Mouse (Mus musculus) cerebellum, adult 11-12 months (tissue): Measurements from ENCODE around the gene March10.

ENCODE experiments used
- DNase-seq: peaks from one replicate; pipeline ENCODE4 v3.0.0; 2022

Gene March10

GRCm38 (mm10) chr11:105349780-105350324, 106.7 kb downstream of the March10 start:
- DNase-seq, result no peak

GRCm38 (mm10) chr11:105348495-105348982, 108.0 kb downstream of the March10 start:
- DNase-seq, result no peak

GRCm38 (mm10) chr11:105347162-105348161, 109.1 kb downstream of the March10 start:
- DNase-seq, result peak; percentile 81

- no peak for DNase-seq
Observed at GRCm38 (mm10) chr11:105345284-105345683, 111.3 kb downstream of the March10 start.

DNA sequence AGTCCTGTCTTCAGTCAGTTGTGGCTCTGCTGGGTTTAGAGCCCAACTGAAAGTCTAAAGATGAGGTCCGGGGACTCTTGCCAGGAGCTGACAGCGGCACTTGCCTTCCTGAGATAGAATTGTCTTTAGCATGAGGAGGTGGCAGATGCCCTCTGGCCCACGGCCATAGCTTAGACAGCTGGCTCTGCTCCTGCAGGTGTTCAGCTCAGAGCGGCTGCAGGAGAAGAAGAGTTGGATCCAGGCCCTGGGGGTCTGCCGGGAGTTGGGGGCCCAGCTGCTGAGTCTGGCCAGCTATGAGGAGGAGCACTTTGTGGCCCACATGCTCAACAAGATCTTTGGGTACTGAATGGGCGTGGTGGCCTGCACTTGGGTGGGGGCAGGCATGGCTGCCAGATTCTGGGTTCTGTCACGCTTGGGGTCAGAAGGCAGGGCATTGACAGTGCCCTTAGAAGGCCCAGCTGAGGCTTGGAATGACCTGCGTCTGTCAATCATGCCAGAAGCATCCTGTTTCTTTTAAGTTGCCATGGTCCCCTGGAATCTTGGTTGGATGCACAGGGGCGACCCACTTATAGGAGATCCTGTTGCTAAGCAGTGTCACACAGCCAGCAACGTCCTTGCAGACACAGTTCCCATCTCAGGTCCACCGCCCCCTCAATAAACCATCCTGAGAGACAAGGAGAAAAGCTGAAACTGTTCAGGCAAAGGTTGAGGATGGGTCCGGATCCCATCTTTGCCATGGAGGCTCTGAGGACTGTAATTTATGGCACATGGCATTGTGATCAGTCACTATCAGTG, 117.7 kb downstream of the March10 start:
- no peak for DNase-seq

DNA sequence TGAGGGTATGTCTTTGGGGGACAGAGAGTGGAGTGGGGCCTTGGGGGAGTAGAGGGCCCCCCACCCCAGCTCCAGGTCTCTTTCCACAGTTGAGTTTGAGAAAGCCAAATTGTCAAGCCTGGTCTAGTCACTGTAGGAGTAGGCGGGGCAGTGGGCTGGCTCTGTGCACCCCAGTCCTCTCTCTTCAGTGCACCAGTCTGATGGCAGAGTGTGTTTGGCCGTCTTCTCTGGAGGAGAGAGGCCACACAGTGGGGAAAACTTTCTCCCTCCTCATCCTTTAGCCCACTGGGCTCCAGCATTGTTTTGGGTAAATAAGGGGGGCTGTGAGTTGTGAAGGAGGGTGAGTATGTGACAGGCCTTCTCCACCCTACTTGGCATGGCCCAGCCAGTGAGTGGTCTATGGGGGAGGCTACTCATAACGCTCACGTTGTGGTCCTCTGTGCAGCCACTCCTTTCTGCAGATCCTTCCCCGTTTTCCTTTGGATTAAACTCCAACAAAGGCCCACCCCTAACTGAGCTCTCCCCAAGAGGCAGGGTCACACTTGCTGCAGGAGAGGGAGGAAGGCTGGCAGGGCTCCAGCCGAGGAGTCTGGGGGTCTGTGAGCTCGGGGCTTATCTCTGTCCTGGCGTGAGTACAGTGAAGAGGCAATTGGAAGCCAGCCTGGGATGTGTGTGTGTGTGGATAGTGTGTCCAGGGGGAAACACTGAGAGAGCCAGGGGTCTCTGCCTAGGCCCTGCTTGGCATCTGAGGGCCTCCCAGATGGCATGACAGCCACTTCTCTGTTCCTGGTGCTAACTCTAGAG, 122.5 kb downstream of the March10 start:
- DNase-seq, result no peak

- DNase-seq, result peak; percentile 45
Observed at GRCm38 (mm10) chr11:105332468-105332867, 124.1 kb downstream of the March10 start.

- no peak for DNase-seq
Observed at GRCm38 (mm10) chr11:105331732-105332131, 124.8 kb downstream of the March10 start.

GRCm38 (mm10) chr11:105331129-105331528, 125.4 kb downstream of the March10 start:
- no peak for DNase-seq

DNA sequence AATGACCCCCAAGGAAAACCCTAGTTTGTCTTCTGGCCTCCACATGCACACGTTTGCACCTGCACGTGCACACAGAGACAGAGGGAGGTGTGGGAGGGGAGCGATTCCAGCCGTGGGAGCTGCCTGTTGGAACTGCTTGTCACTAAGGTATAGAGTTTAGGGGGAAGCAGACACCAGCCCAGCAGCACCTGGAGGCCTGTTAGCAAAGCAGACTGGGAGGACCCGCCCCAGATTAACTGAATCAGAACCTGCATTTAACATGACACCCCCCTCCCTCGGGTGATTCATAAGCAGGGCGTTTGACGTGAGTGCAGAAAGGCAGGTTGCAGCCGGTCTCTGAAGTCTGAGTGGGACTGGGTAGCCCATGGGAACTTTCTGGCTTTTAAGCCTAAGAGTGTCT, 126.6 kb downstream of the March10 start:
- DNase-seq, result no peak

DNA sequence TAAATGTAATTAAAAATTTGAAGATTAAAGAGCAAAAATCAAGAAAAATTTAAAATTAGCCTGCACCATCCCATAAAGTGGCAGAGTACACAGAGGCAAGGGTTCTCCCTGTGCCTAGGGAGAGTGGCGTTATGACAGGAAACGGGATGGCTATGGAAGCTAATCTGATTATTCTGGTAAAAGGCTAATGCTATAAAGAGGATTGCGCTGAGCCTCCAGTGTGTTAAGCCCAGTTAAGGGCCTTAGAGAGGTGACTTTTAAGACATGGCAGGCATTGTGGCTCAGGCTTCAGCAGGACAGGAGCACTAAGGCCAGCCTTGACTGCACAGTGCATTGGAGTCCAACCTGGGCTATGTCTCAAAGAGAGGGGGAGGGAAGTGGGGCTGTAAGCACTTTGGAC, 129.4 kb downstream of the March10 start:
- no peak for DNase-seq

- no peak for DNase-seq
Observed at GRCm38 (mm10) chr11:105323530-105323929, 133.0 kb downstream of the March10 start.

- no peak for DNase-seq
Observed at GRCm38 (mm10) chr11:105321090-105321489, 135.4 kb downstream of the March10 start.

- no peak for DNase-seq
Observed at GRCm38 (mm10) chr11:105317769-105318168, 138.8 kb downstream of the March10 start.

DNA sequence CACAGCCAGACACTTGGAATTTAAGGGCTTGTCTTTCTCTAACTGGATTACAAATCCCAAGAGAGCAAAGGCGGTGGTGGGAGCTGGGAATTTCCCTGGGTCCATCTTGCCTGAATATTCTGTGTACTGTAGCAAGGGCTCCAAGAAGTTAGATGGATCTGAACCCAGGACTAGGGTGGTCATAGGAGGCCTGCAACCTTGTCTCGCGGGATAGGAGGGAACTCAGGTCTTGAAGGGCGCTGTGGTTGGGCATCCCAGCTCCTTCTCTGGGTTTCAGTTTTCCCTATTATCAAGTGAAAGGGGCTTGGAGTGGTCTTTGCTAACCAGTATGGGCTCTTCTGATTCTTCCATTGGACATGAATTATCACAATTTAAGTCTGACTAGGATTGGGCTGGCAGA, 140.4 kb downstream of the March10 start:
- no peak for DNase-seq

GRCm38 (mm10) chr11:105315296-105315695, 141.2 kb downstream of the March10 start:
- DNase-seq, result no peak

- no peak for DNase-seq
Observed at GRCm38 (mm10) chr11:105313633-105314014, 142.9 kb downstream of the March10 start.

GRCm38 (mm10) chr11:105312972-105313632, 143.4 kb downstream of the March10 start:
- no peak for DNase-seq

- no peak for DNase-seq
Observed at GRCm38 (mm10) chr11:105312311-105312942, 144.1 kb downstream of the March10 start.

GRCm38 (mm10) chr11:105311291-105311975, 145.1 kb downstream of the March10 start:
- no peak for DNase-seq
